Comparison of ENCODE assay signal across 30 mouse cellular contexts in genomic region chr14:21733131-21733905, GRCm38 (mm10). TPM values are rescaled to one million over a fixed set of nuclear protein-coding genes. Genes with fewer than 3 reads are reported as not detected.
DNase-seq lines count a peak whose midpoint lies in the region; ATAC-seq lines count a peak whose summit lies in the region.
"Had no signal": no experiment of that assay in that cellular context is flagged by ENCODE, and none has a peak within 500 bp of the region (broad histone marks: within the 10 kb centered on the region; RNA-seq: fewer than 3 reads in every experiment).

No protein-coding gene starts in this region.

- 92% methylated on average over 15 of the region's 15 CpGs for WGBS in forebrain, embryonic 11.5 days
- 92% methylated on average over 15 of the region's 15 CpGs for WGBS in forebrain, embryonic 15.5 days

- no peaks in the 10 kb centered on the region for H3K27me3 ChIP-seq in forebrain, embryonic 11.5 days (ENCODE audit: control insufficient read depth, insufficient read depth, low read length)
- no peaks in the 10 kb centered on the region for H3K27me3 ChIP-seq in forebrain, embryonic 15.5 days
- H3K27me3 ChIP-seq in megakaryocyte, embryonic 14.5 days (replicated peaks), result peaks cover 5% of the 10 kb centered on the region
- H3K27me3 ChIP-seq: CH12.LX; heart, embryonic 13.5 days; hindbrain, embryonic 12.5 days; hindbrain, embryonic 15.5 days; Patski had no signal

- H3K9ac ChIP-seq in forebrain, embryonic 11.5 days (ENCODE audit: low read length), result no peak overlapping the region
- no peak overlapping the region for H3K9ac ChIP-seq in forebrain, embryonic 15.5 days (replicated peaks)
- H3K9ac ChIP-seq: heart, embryonic 13.5 days; hindbrain, embryonic 12.5 days; hindbrain, embryonic 15.5 days had no signal

- no peak overlapping the region for H3K4me3 ChIP-seq in forebrain, embryonic 11.5 days (ENCODE audit: low read depth, low read length)
- H3K4me3 ChIP-seq in forebrain, embryonic 15.5 days, result no peak overlapping the region
- peak overlapping the region; percentile 46 for H3K4me3 ChIP-seq in megakaryocyte, embryonic 14.5 days (replicated peaks)
- H3K4me3 ChIP-seq: forebrain, embryonic 10.5 days; heart, embryonic 13.5 days; hindbrain, embryonic 12.5 days; hindbrain, embryonic 15.5 days had no signal

- no peaks in the 10 kb centered on the region for H3K36me3 ChIP-seq in forebrain, embryonic 11.5 days (ENCODE audit: control insufficient read depth, insufficient read depth, low read length)
- no peaks in the 10 kb centered on the region for H3K36me3 ChIP-seq in forebrain, embryonic 15.5 days
- H3K36me3 ChIP-seq in megakaryocyte, embryonic 14.5 days (replicated peaks; ENCODE audit: low read length), result peaks cover 3% of the 10 kb centered on the region
- H3K36me3 ChIP-seq: forebrain, embryonic 10.5 days; G1E; heart, embryonic 13.5 days; hindbrain, embryonic 12.5 days; hindbrain, embryonic 15.5 days had no signal

- intact Hi-C loops in heart, postnatal 36 days (cut with DNase I), result no loop called here

- DNase-seq in forebrain, embryonic 11.5 days (ENCODE audit: low spot score), result peak; percentile 41
- DNase-seq in heart, adult 11 months, result peak; percentile 81
- DNase-seq in heart, postnatal 36 days, result no peak
- DNase-seq in brain, adult 2 months (ENCODE audit: low read depth, low spot score), result peak; percentile 79
- DNase-seq in kidney, postnatal 4 days, result no peak
- DNase-seq: adrenal gland, adult 8-10 months; adrenal gland, postnatal 25 days; B cell, adult 2 months; cerebellum, adult 18-20 months; cerebellum, adult 9-10 months; cerebellum, postnatal 14 days; gastrocnemius, postnatal 25 days; heart, postnatal 14 days had no signal

- no peaks in the 10 kb centered on the region for H3K4me1 ChIP-seq in forebrain, embryonic 11.5 days (replicated peaks; ENCODE audit: control insufficient read depth, insufficient read depth, low read length)
- no peaks in the 10 kb centered on the region for H3K4me1 ChIP-seq in forebrain, embryonic 15.5 days
- peaks cover 25% of the 10 kb centered on the region for H3K4me1 ChIP-seq in megakaryocyte, embryonic 14.5 days
- H3K4me1 ChIP-seq: forebrain, embryonic 10.5 days; hindbrain, embryonic 12.5 days; hindbrain, embryonic 15.5 days had no signal

- H3K27ac ChIP-seq in forebrain, embryonic 11.5 days (ENCODE audit: low read depth, low read length), result no peak overlapping the region
- H3K27ac ChIP-seq in forebrain, embryonic 15.5 days (replicated peaks), result no peak overlapping the region
- H3K27ac ChIP-seq: forebrain, embryonic 10.5 days; heart, embryonic 13.5 days; hindbrain, embryonic 12.5 days; hindbrain, embryonic 15.5 days had no signal

- ATAC-seq in forebrain, embryonic 11.5 days (replicated peaks; ENCODE audit: low FRiP score), result no peak
- ATAC-seq in forebrain, embryonic 15.5 days (replicated peaks), result no peak
- ATAC-seq in megakaryocyte, adult 5-6 weeks (ENCODE audit: poor library complexity, severe bottlenecking), result no peak
- ATAC-seq: forebrain, embryonic 14.5 days; intestine, postnatal 0 days; Patski had no signal

- H3K4me2 ChIP-seq in forebrain, embryonic 11.5 days (ENCODE audit: low read depth, low read length, severe bottlenecking), result no peak overlapping the region
- no peak overlapping the region for H3K4me2 ChIP-seq in forebrain, embryonic 15.5 days (replicated peaks)
- H3K4me2 ChIP-seq: heart, embryonic 13.5 days; hindbrain, embryonic 12.5 days; hindbrain, embryonic 15.5 days had no signal

- no peaks in the 10 kb centered on the region for H3K9me3 ChIP-seq in forebrain, embryonic 11.5 days (ENCODE audit: control insufficient read depth, low read length)
- no peaks in the 10 kb centered on the region for H3K9me3 ChIP-seq in forebrain, embryonic 15.5 days
- H3K9me3 ChIP-seq in megakaryocyte, embryonic 14.5 days, result peaks cover 22% of the 10 kb centered on the region
- H3K9me3 ChIP-seq: hindbrain, embryonic 12.5 days; hindbrain, embryonic 15.5 days had no signal

RNA-seq across cellular contexts. Expression of gene Samd8, which starts 17.0 kb away (rescaled TPM):
- 12.5 and 13.9 TPM in 2 replicates for polyA plus RNA-seq in forebrain, embryonic 11.5 days (2014; fragmentation: Nextera tagmentation; extraction: Ambion mirVana)
- 24.2 and 24.6 TPM in 2 replicates for polyA plus RNA-seq in forebrain, embryonic 15.5 days (2015; fragmentation: Nextera tagmentation; extraction: Ambion mirVana)
- total RNA-seq in heart, postnatal 36 days (2021), result 10 to 100 TPM; 28.4 to 28.9 TPM
- polyA plus RNA-seq in megakaryocyte, embryonic 14.5 days (2012; ENCODE audit: insufficient read depth, low replicate concordance), result 1.7 and 4.1 TPM in 2 replicates
- 10.2 and 13.1 TPM in 2 replicates for total RNA-seq in megakaryocyte, adult 5-6 weeks (2015)
- total RNA-seq in megakaryocyte, adult 5-6 weeks (2017), result 12.9 and 16.7 TPM in 2 replicates

RNA-seq across cellular contexts. Expression of gene Dusp13, which starts 17.7 kb away (rescaled TPM):
- not detected in 2 replicates for polyA plus RNA-seq in forebrain, embryonic 11.5 days (2014; fragmentation: Nextera tagmentation; extraction: Ambion mirVana)
- polyA plus RNA-seq in forebrain, embryonic 15.5 days (2015; fragmentation: Nextera tagmentation; extraction: Ambion mirVana), result not detected in 2 replicates
- under 1 TPM in 1 of 2 experiments, not detected in 1; 0.35 TPM for total RNA-seq in heart, postnatal 36 days (2021)
- polyA plus RNA-seq in megakaryocyte, embryonic 14.5 days (2012; ENCODE audit: insufficient read depth, low replicate concordance), result 0.25 TPM in 1 of 2 replicates, not detected in the other
- not detected in 2 replicates for total RNA-seq in megakaryocyte, adult 5-6 weeks (2015)
- not detected in 2 replicates for total RNA-seq in megakaryocyte, adult 5-6 weeks (2017)
- total RNA-seq: adrenal gland, postnatal 25 days; CH12.LX; granulocyte monocyte progenitor cell, adult 5-6 weeks; hematopoietic stem cell, adult 5-6 weeks had no signal
- polyA plus RNA-seq: embryonic facial prominence, embryonic 11.5 days; forebrain, embryonic 10.5 days; forebrain, embryonic 14.5 days; G1E; heart, embryonic 13.5 days; heart, embryonic 16.5 days; hindbrain, embryonic 15.5 days; intestine, embryonic 14.5 days had no signal

RNA-seq across cellular contexts. Expression of gene Dupd1, which starts 18.9 kb away (rescaled TPM):
- not detected in 2 replicates for polyA plus RNA-seq in forebrain, embryonic 11.5 days (2014; fragmentation: Nextera tagmentation; extraction: Ambion mirVana)
- 0.22 TPM in 1 of 2 replicates, not detected in the other for polyA plus RNA-seq in forebrain, embryonic 15.5 days (2015; fragmentation: Nextera tagmentation; extraction: Ambion mirVana)
- total RNA-seq in heart, postnatal 36 days (2021), result not detected
- polyA plus RNA-seq in megakaryocyte, embryonic 14.5 days (2012; ENCODE audit: insufficient read depth, low replicate concordance), result not detected in 2 replicates
- not detected in 2 replicates for total RNA-seq in megakaryocyte, adult 5-6 weeks (2015)
- not detected in 2 replicates for total RNA-seq in megakaryocyte, adult 5-6 weeks (2017)
- total RNA-seq: CH12.LX; G1E; granulocyte monocyte progenitor cell, adult 5-6 weeks; hematopoietic stem cell, adult 5-6 weeks had no signal
- polyA plus RNA-seq: forebrain, embryonic 10.5 days; forebrain, embryonic 14.5 days; G1E; intestine, embryonic 14.5 days; intestine, postnatal 0 days; Patski had no signal

Comparison
In these comparisons a context has a peak if more than half of its experiments do, and no peak if none do; other contexts are left out.
1. DNase-seq: peak in forebrain, embryonic 11.5 days (single experiment), heart, adult 11 months (single experiment) and brain, adult 2 months (single experiment); none in heart, postnatal 36 days (0 of 2) and kidney, postnatal 4 days (0 of 2).